Mouse (Mus musculus) WW6 (cell line): ENCODE measurements at regions not wholly inside any gene's neighbourhood (a gene's known extent, or its start where the extent isn't known, plus 50 kb on each side); places are given as distances from the start of the nearest gene placed in this dataset.
A peak's percentile ranks its signal among the peaks of the same experiment; 100 is the strongest.

Experiments
- DNase-seq: peaks from one replicate; pipeline ENCODE4 v3.0.0-alpha.2; 2013; ENCODE audit warnings: low read depth, low spot score

DNA sequence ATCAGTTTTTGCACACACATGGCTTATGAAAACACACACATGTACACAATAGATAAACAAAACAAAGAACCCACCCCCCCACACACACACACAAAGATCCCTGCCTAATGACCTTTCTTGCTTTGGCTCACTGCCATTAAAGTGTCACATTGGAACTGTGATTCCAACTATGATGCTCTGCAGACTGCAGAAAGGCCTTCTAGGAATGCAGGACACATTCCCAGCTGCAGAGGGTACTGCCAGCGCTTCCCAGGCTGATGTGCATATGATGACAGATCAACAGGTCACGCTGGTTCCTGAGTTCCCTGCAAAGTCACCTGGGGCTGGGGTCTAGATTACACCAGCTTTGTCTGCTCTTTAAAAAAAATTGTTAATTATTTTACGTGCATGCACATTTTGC lies 68.1 kb upstream of the Ppm1j start:
- DNase-seq = no peak

DNA sequence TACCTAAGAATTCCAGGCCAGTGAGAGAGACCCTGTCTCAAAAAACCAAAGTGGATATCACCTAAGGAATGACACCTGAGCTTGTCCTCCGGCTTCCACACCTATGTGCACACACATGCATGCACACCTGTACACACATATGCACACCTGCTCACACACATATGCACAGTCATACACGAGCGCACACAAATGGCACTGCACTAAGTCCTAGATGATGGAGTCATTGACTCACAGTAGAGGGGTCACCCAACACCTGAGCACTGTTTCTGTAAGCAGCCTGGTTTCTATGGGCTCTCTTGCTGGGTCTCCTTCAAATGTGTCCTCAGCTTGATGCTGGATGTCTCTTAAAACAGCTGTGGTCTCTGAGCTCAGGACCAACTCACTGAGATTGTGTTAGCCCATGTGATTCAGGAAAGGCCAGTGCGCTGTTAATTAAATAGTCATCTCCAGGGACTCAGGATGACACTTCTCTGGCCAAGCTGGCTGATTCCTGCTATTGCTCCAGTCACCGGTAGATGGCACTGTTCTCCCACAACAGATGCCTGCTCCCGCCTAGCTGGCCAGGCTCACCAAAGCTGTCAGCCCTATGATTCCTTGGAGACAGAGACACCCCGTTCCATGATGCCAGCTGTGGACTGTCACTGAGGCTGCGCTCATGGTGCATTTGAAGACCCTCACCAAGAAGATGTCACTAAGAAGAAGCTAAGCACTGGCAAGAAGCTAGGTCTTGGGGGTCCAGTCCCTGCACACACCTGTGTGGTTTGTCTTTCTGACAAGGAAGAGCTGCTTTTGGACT lies 66.8 kb upstream of the Ppm1j start:
- DNase-seq = peak; percentile 49

DNA sequence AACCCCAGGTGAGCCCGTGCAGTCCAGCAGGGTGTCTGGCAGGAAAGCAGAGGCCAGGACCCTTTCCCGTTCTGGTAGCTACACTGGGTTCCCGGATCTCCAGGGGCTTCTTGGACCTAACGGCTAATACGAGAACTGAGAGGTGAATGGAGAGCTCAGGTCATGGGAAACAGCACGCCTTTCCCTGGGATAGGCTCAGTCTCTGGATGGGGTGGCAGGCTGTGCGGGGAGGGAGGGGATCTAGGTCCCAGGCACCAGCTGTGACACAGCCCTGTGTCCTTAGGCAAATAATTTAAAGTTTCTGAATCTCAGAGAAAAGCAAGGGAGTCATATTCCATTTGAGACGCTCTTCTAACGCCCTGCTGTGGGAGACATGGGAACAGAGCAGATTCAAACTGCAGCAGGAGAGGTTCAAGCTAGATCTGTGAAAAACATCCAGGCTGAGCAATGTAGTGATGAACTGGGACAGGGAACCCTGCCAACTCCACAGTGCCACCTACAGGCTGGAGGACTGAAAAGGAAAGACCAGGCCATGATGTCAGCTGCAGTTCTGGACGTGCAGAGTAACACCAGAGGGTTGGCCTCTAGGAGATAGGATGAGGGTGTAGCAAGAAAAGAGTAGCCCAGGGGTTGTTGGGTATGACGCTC lies 66.1 kb upstream of the Ppm1j start:
- peak; percentile 83 for DNase-seq
